Mouse (Mus musculus) bone marrow macrophage, adult 2 months (primary cell): ENCODE data around the gene Zc3h10.

Experiments used
- CTCF ChIP-seq: IDR thresholded peaks from 2 replicates; pipeline ENCODE4 v1.5.1; 2012; ENCODE audit warnings: low read depth, mild to moderate bottlenecking, low read length, moderate library complexity
- POLR2A ChIP-seq: IDR thresholded peaks from 2 replicates; pipeline ENCODE4 v1.6.1; 2012; ENCODE audit warnings: mild to moderate bottlenecking, low read depth, low read length, borderline replicate concordance

- TF ChIP-seq POLR2A = no peak
- TF ChIP-seq CTCF = no peak
Observed at GRCm38 (mm10) chr10:128587120-128587519, 39.5 kb upstream of the Zc3h10 start.
